Mouse (Mus musculus) left cerebral cortex, adult 2 months (tissue): Measurements from ENCODE around the gene Dab1. TPM values are rescaled to one million over a fixed set of nuclear protein-coding genes. Genes with fewer than 3 reads are reported as not detected.

Experiments
- DNase-seq, 2 experiments: peaks; one replicate each; pipeline ENCODE4 v3.0.0; 2021 to 2022; ENCODE audit warnings: low spot score in 2 of 2, mixed read lengths in 1 of 2; ENCODE audit errors: extremely low spot score in 1 of 2
- H3K27ac ChIP-seq: fragments of 200-600 bp; 2 replicates; pipeline ENCODE4 v1.8.1; 2022
- H3K4me3 ChIP-seq: fragments of 200-600 bp; 2 replicates; pipeline ENCODE4 v1.8.1; 2022
- CTCF ChIP-seq: fragments of 200-600 bp; IDR thresholded peaks from 2 replicates; pipeline ENCODE4 v1.8.1; 2022; ENCODE audit warnings: antibody characterized with exemption, mild to moderate bottlenecking, moderate library complexity
- intact Hi-C: fragments of 180-260 bp; cut with DNase I; formaldehyde crosslinking; loops from one replicate; pipeline ENCODE4 v1.15.1; 2025
- total RNA-seq, 2 experiments: library from RNA; stranded (reverse); gene quantifications; 2 replicates each; pipeline ENCODE4 v1.2.3; 2021

Dab1 gene
- total RNA-seq, 2 experiments from 2014 or later: 121 to 131 TPM

- no peak for TF ChIP-seq CTCF
- intact Hi-C loops: no loop called here
- no peak for DNase-seq
These were observed 802.0 kb downstream of the Dab1 start for GRCm38 (mm10) chr4:104420983-104421680.

DNA sequence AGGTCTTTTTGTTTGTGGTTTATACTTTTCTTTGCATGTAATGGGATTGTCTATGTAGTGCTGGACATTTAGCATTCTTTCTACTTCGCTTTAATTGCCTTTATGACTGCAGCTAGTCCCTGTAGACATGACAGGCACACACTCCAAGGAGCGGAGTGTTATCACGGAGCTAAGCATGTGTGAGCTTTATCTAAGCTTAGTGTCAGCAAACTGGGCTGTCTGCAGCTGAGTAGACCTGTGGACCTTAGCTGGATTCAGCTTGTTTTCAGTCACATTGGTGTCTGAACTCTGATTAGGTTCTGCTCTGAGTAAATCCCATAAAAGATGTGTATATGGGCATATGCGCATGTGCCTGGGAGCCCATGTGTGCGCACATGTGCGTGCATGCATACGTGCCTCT lies 810.0 kb downstream of the Dab1 start:
- no peak for TF ChIP-seq CTCF
- intact Hi-C loops: no loop called here
- no peak overlapping the region for H3K4me3 ChIP-seq
- DNase-seq: no peak
- no peak overlapping the region for H3K27ac ChIP-seq

More at GRCm38 (mm10) chr4:104420983-104421680, 802.0 kb downstream of the Dab1 start:
- no peak overlapping the region for H3K27ac ChIP-seq
- H3K4me3 ChIP-seq: no peak overlapping the region

DNA sequence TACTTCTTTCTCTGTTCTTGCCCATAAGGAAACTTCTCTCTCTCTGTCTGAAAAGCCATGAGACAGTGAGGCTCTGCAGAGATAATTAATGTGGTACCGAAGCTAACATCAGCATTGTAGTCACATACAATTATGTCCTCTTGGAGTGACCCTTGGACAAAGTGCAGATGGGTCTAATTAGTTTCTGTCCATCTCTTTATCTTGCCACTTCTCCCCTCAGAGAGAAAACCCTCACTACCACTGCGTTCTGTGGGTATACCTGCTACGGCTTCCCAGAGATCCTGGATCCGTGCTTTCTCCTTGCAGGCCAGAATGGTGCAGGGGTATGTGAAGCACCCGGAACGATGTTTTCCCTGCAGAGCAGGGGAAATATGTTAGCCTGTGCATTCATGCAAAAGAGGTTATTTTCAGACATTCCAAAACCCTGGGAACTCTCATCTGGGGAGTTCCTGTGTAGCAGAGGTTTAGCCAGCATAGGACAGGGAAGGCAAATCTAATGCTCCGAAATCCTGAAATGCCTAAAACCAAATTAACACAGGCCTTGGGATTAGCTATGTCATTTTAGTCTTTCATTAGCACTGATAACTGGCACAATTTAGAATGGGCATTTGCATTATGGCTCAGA lies 812.2 kb downstream of the Dab1 start:
- TF ChIP-seq CTCF: no peak
- no peak overlapping the region; the same call in 1 of the 2 replicates for H3K27ac ChIP-seq

GRCm38 (mm10) chr4:104432150-104432549 lies 813.0 kb downstream of the Dab1 start:
- no peak overlapping the region for H3K27ac ChIP-seq
- intact Hi-C loops: no loop called here
- DNase-seq: no peak
- H3K4me3 ChIP-seq: no peak overlapping the region
- no peak for TF ChIP-seq CTCF

More for the DNA sequence above, 812.2 kb downstream of the Dab1 start:
- intact Hi-C loops: no loop called here
- no peak for DNase-seq
- H3K4me3 ChIP-seq: no peak overlapping the region

DNA sequence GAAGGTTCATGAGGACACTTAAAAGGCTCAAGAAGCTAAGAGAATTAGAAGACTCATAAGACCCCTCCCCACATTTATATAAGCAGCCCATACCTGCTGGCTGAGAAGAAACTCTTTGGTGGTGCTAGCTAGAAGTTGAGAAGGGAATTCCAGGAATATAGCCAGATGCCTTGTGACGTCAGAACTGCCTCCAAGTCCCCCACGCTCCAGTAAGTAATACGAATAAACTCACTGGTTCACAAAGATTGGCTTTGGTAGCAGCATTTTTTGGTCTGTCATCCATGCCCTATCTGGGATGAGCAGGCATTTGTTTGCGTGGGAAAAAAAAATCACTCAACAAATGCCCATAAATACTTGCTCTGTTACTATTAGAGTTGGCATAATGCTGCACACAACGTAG lies 816.6 kb downstream of the Dab1 start:
- no peak overlapping the region for H3K27ac ChIP-seq
- H3K4me3 ChIP-seq: no peak overlapping the region
- TF ChIP-seq CTCF: no peak
- intact Hi-C loops: no loop called here
- no peak for DNase-seq

DNA sequence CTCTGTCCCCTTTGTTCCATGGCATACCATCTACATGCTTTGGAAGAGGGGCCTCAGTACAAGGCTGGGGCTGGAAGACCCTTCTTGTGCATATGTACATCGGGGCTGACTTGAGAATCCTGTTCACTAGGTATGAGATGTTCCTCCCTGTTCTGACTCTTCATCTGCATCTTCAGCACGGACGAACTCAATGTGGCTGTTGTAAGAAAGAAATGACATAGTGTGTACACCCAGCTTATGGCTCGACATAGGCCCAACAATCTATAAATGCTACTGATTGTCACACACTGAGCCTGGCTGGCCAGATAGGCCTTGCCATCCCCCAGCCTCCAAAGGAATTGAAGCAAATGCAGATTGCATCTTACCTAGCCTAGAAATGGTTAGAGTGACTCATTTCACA lies 817.3 kb downstream of the Dab1 start:
- TF ChIP-seq CTCF: no peak
- no peak for DNase-seq
- H3K27ac ChIP-seq: no peak overlapping the region
- no peak overlapping the region for H3K4me3 ChIP-seq
- intact Hi-C loops: no loop called here

DNA sequence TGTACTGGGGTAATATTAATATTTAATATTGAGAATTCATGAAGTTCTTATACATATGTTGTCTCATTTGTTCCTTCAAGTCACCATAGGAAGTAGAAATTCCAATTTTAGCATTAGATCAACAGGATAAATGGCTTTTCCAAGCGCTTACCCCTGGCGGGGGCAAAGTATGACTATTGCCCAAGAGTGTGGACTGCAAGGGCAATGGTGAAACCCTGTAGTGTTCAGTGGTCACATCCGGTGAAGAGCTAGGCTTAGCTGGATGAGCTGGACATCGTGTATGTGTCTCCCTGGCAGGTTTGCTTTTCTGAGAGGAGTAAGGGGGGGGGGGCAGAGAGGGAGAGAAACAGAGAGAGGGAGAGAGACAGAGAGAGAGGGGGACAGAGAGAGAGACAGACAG lies 819.6 kb downstream of the Dab1 start:
- intact Hi-C loops: no loop called here
- no peak for TF ChIP-seq CTCF
- Histone ChIP-seq H3K4me3 (no peak overlapping the region), H3K27ac (no peak overlapping the region)
- DNase-seq: no peak

GRCm38 (mm10) chr4:104439641-104440040 lies 820.5 kb downstream of the Dab1 start:
- no peak for DNase-seq
- intact Hi-C loops: no loop called here
- H3K27ac ChIP-seq: no peak overlapping the region
- no peak for TF ChIP-seq CTCF
- no peak overlapping the region for H3K4me3 ChIP-seq

DNA sequence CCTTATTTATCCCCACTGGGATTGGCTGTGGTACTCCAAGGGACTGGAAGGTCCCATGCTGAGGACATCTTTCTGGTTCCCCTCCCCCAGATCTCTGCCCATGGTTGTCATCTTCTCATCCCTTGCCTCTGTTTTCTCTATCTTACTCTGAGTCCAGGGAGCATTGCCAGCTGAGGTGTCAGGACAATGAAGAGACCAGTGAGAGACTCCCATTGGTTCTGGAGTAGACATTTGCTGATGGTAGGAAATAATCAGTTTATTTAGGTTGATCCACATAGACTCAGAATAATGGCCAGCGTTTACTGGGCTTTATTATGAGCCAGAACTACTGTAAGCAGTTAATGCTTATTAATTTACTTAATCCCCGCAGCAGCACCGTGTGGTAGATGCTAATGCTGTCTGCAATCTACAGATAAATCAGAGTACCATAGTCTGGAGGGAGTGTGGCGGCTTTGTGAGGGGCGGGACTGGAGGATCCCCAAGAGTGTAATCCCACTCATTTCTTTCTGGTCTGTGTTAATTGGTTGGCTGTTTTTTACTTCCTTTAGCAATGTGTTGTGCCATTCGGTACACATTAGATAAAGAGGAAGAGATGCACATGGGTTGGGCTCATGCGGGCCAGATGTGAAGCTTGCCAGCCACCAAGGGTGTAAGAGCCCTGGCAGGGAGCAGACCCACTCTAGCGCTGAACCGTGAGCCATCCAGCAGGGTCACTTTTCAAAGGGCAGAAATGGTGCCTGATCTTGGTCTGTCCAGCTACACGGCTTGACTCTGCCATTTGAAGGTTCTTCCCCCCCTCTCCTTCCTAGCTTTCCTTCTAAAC lies 824.0 kb downstream of the Dab1 start:
- no peak overlapping the region for H3K4me3 ChIP-seq
- TF ChIP-seq CTCF: no peak
- DNase-seq: no peak
- intact Hi-C loops: no loop called here
- no peak overlapping the region for H3K27ac ChIP-seq

DNA sequence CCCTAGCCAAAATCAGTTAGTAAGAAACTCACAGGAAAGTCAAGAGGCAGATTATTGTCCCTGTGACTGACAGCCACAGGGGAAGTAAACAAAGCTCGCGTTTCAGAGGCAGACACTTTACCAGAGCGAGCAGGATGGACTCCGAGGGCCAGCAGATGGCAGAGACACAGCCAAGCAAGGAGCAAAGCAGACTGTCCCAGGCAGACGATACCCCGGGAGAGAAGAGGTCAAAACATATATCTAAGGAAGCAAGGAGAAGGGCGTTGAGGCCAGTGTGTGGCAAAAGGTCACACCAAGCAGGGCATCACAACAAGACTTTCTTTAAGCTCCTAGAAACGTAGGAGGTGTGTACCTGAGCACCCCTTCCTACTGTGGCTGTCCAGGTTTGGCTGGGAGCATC lies 824.6 kb downstream of the Dab1 start:
- intact Hi-C loops: no loop called here
- no peak for TF ChIP-seq CTCF
- no peak overlapping the region for H3K4me3 ChIP-seq
- no peak for DNase-seq
- no peak overlapping the region for H3K27ac ChIP-seq

DNA sequence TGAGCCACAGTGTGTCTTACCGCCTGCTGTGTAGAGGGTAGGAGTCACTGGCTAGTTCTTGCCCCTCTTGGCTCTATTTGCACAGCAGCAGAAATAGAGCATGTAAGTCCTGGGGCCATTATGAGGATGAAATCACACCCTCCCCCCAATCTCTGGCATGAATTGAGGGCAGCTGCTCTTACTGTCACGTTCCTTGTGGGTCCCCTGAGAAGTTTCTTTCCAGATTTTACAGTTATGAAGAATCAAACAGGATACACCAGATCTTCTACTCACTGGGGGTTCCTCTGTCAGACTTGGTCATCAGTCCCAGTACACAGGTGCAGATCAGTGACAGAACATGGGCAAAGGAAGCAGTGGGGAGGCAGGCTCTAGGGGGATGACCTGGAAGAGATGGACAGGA lies 825.8 kb downstream of the Dab1 start:
- no peak overlapping the region for H3K4me3 ChIP-seq
- intact Hi-C loops: no loop called here
- no peak for TF ChIP-seq CTCF
- H3K27ac ChIP-seq: no peak overlapping the region
- DNase-seq: no peak

GRCm38 (mm10) chr4:104448199-104448598 lies 829.0 kb downstream of the Dab1 start:
- DNase-seq: no peak
- Histone ChIP-seq H3K4me3 (no peak overlapping the region), H3K27ac (no peak overlapping the region)
- intact Hi-C loops: no loop called here
- no peak for TF ChIP-seq CTCF
